Mouse (Mus musculus): Measurements from ENCODE around the gene Atmin. TPM values are rescaled to one million over a fixed set of nuclear protein-coding genes. Genes with fewer than 3 reads are reported as not detected.
A peak's percentile ranks its signal among the peaks of the same experiment; 100 is the strongest.

Atmin gene
- polyA plus RNA-seq, 1 experiment from 2014 or later: 12.6 TPM

GRCm38 (mm10) chr8:116935506-116935905, 7.7 kb upstream of the Atmin start:
- no peak overlapping the region for H3K4me3 ChIP-seq
- WGBS: 53% methylated on average over 6 of the region's 6 CpGs
- no peaks in the 10 kb centered on the region for H3K27me3 ChIP-seq (ENCODE audit: low read depth, poor library complexity, severe bottlenecking)
- H3K27ac ChIP-seq (replicated peaks): no peak overlapping the region
- H3K9me3 ChIP-seq (replicated peaks): no peaks in the 10 kb centered on the region
- peaks cover 6% of the 10 kb centered on the region; the same call in 1 of the 2 replicates for H3K4me1 ChIP-seq
- peak; percentile 30 for DNase-seq (ENCODE audit: low spot score)
- H3K36me3 ChIP-seq: peaks cover 96% of the 10 kb centered on the region

DNA sequence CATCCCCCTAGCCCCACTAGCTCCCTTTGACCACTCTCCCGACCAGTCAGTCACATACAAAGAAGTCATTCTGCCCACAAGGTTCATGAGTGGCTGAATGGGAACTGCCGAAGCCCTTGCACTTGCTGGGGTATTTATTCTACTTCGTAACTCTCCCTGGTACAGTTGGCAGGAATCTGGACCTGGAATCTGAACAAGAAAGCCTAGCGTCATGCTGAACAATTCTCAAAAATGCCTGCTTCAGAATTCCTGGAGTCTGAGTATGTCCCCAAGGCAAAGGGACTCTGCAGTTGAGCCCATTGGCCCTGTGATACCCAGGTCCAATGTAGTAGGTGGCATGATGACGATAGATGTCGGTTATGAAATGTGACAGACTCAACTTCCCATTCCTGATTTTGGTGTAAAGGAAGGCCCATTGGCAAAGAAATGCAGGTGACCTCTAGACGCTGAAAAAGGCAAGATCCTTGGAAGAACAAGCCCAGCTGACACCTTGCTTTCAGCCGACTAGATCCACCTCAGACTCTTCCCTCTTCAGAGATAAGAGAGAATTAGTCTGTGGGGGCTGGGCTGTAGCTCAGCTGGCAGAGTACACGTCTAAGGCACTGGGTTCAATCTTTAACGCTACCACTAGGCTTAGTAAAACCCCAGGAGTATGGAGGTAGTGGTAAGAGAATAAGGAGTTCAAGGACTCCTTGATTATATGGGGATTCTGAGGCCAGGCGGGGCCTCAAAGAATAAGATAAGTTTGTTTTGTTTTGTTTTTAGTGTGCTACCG, 722 bp upstream of the Atmin start:
- Histone ChIP-seq H3K27me3 (ENCODE audit: low read depth, poor library complexity, severe bottlenecking) (no peaks in the 10 kb centered on the region), H3K9me3 (replicated peaks) (no peaks in the 10 kb centered on the region), H3K36me3 (peaks cover 40% of the 10 kb centered on the region), H3K27ac (replicated peaks) (no peak overlapping the region), H3K4me1 (peaks cover 24% of the 10 kb centered on the region), H3K4me3 (no peak overlapping the region)
- 85% methylated on average over 12 of the region's 12 CpGs for WGBS
- no peak for DNase-seq (ENCODE audit: low spot score)

DNA sequence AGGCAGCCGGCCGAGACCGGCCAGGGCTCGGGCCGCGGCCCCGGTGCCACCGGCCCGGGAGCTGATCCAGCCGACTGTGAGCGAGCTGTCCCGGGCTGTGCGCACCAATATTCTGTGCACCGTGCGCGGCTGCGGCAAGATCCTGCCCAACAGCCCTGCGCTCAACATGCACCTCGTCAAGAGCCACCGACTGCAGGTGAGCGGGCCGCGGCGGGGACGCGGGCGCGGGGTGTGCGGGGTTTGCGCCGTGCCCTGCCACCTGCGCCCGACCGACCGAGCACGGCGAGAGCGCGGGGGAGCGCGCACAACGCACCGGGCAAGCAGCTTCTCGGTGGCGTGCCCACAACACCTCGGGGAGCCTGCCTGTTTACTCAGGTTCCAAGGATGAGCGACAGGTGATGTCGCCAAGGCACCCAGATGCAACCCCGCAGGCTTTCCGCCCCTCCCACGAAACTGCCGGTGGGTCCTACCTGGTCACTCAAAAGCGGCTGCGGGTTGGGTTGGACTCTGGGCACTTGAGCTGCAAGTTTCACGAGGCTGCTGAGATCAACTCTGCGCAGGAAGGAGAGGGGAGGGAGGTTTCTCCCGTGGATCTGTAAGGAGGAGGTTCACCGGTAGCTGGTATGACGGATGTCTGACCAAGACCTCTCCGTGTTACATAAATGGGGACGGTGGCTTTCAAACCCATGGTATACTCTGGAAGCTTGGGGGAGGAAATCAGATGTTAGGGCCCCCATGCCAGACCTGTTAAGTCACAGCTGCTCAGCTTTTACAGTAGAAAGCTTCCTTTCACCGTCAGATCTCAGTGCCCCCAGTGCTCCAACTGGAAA, 577 bp downstream of the Atmin start:
- peak; percentile 35 for DNase-seq (ENCODE audit: low spot score)
- Histone ChIP-seq H3K27ac (replicated peaks) (peak overlapping the region; percentile 88), H3K36me3 (peaks cover 28% of the 10 kb centered on the region), H3K4me1 (peaks cover 24% of the 10 kb centered on the region), H3K9me3 (replicated peaks) (no peaks in the 10 kb centered on the region), H3K27me3 (ENCODE audit: low read depth, poor library complexity, severe bottlenecking) (no peaks in the 10 kb centered on the region), H3K4me3 (peak overlapping the region; percentile 97)
- under 1% methylated on average over 62 of the region's 62 CpGs for WGBS

GRCm38 (mm10) chr8:116944385-116944696, 1.1 kb downstream of the Atmin start:
- no peak overlapping the region for H3K27ac ChIP-seq (replicated peaks)
- H3K4me3 ChIP-seq: peak overlapping the region; percentile 97
- WGBS: 23% methylated on average over 4 of the region's 4 CpGs
- H3K9me3 ChIP-seq (replicated peaks): no peaks in the 10 kb centered on the region
- no peak for DNase-seq (ENCODE audit: low spot score)
- H3K4me1 ChIP-seq: peaks cover 24% of the 10 kb centered on the region
- peaks cover 23% of the 10 kb centered on the region for H3K36me3 ChIP-seq
- H3K27me3 ChIP-seq (ENCODE audit: low read depth, poor library complexity, severe bottlenecking): no peaks in the 10 kb centered on the region

DNA sequence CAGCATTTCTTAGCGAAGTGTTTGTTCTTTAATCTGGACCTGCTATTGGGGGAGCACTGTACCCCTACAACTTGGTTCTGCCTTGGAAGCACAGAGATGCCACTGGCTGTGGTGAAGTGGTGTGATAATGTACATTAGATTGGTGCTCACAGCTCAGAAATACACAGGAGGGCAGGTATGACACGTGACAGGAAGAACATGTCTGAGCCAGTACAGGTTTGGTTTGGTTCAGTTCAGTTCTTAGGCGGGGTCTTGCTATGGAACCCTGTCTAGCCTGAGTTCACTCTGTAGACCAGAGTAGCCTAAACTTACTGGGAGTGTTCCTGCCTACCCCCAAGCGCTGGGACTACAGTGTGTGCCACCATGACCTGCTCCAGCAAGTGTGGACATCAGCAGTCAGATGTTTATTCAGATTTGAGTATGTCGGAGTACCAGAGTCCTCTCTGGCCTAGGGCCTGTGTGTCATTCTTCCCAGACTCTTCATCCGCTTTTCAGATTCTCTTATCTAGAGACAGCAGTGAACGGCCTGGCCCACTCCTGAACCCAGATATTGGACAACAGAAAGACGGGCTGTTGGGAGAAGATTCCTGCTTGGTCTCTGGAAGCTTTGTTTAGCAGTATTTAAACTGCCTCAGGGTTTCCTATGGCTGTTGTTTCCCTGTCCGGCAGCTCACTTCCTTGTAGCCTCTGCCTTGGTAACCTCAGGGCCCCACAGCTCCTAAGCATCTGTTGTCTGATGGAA, 2.1 kb downstream of the Atmin start:
- H3K4me3 ChIP-seq: no peak overlapping the region
- 90% methylated on average over 9 of the region's 9 CpGs for WGBS
- H3K36me3 ChIP-seq: peaks cover 15% of the 10 kb centered on the region
- H3K9me3 ChIP-seq (replicated peaks): no peaks in the 10 kb centered on the region
- no peaks in the 10 kb centered on the region for H3K27me3 ChIP-seq (ENCODE audit: low read depth, poor library complexity, severe bottlenecking)
- no peak for DNase-seq (ENCODE audit: low spot score)
- no peak overlapping the region for H3K27ac ChIP-seq (replicated peaks)
- H3K4me1 ChIP-seq: peaks cover 24% of the 10 kb centered on the region

DNA sequence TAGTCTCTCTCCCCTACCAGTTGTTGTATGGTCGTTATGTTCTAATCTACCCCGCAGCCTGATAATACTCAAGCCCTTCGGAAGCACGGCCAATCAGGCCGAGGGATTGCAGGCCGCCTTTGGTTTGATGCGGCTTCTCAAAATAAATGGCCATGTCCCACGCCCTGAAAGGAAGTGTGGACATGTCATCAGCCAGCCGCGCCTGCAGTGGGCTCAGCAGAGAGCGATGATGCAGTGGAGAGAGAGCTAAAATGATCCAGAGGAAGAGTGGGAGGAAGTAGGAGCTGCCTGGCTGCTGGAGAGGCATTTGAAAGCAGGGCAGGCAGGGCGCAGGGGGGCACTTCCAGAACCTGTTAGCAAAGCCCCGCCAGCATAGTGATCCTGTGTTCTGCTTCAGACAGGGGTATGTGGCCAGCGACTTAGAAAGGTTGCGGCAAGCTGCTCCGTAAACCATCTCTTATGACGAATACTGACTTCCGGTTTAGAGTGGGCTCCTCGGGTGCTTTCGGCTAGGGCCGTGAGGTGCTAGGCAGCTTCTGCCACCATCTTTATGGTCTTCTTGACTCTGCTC, 3.2 kb downstream of the Atmin start:
- no peaks in the 10 kb centered on the region for H3K9me3 ChIP-seq (replicated peaks)
- DNase-seq (ENCODE audit: low spot score): no peak
- no peak overlapping the region for H3K4me3 ChIP-seq
- H3K27me3 ChIP-seq (ENCODE audit: low read depth, poor library complexity, severe bottlenecking): no peaks in the 10 kb centered on the region
- H3K4me1 ChIP-seq: peaks cover 24% of the 10 kb centered on the region
- H3K36me3 ChIP-seq: peaks cover 5% of the 10 kb centered on the region
- no peak overlapping the region for H3K27ac ChIP-seq (replicated peaks)
- 86% methylated on average over 21 of the region's 21 CpGs for WGBS

DNA sequence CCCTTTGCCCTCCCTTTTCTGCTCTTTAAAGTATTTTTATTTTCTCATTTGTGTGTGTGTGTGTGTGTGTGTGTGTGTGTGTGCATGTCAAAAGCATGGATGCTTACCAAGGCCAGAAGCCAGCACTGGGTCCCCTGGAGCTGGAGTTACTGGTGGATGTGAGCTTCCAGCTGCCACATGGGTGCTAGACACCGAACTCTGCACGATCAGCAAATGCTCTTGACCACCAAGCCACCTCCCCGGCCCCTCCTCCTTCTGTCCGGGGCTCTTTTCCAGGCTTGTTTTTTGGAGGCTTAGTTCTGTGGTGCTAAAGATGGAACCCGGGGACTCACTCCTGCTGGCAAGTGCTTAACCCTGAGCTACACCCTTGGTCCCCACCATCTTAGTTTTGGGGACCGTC, 3.7 kb downstream of the Atmin start:
- Histone ChIP-seq H3K4me1 (peaks cover 24% of the 10 kb centered on the region), H3K27ac (replicated peaks) (no peak overlapping the region)
- 83% methylated on average over 6 of the region's 6 CpGs for whole genome bisulfite sequencing

DNA sequence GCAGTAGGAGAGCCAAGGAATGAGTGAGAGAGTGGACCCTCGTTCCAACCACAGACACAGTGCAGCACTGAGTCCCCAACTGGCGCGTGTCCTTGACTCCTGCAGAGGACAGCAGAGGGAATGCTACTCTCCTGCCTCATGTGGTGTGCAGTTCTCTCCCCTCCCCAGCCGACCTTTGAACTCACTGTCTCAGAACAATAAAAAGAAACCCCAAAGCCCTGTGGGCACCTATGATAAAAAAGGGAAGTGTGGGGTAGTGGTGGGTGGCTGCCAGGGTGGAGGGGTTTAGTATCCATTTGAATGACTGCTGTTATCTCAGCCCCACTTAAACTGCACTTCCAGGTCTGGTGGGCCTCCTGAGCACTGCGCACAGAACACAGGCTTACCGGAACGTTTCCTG, 4.4 kb downstream of the Atmin start:
- Histone ChIP-seq H3K9me3 (replicated peaks) (no peaks in the 10 kb centered on the region), H3K27me3 (ENCODE audit: low read depth, poor library complexity, severe bottlenecking) (no peaks in the 10 kb centered on the region), H3K27ac (replicated peaks) (no peak overlapping the region), H3K36me3 (peaks cover 5% of the 10 kb centered on the region; the same call in 1 of the 2 replicates), H3K4me1 (peaks cover 24% of the 10 kb centered on the region), H3K4me3 (no peak overlapping the region)
- DNase-seq (ENCODE audit: low spot score): no peak
- WGBS: 93% methylated on average over 7 of the region's 7 CpGs

More for the DNA sequence above, 3.7 kb downstream of the Atmin start:
- no peaks in the 10 kb centered on the region for H3K9me3 ChIP-seq (replicated peaks)
- 0 out of 2 replicates have a peak, but pooled peaks cover 3% of the 10 kb centered on the region for H3K36me3 ChIP-seq
- no peak overlapping the region for H3K4me3 ChIP-seq
- H3K27me3 ChIP-seq (ENCODE audit: low read depth, poor library complexity, severe bottlenecking): no peaks in the 10 kb centered on the region
- no peak for DNase-seq (ENCODE audit: low spot score)

DNA sequence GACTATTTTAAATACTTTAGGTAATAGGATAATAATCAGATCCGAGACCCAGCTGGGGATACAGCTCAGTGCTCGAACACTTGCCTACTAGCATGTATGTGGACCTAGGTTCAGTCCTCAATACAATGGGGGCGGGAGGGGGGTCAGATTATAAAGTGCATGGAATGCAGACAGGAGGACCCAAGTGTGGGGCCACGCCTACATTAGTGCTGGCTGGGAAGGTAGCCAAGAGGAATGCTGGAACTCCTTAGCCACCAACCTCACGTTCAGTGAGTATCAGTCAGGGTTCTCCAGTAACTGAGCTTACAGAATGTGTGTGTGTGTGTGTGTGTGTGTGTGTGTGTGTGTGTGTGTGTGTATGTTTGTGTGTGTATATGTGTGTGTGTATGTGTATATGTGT, 8.2 kb downstream of the Atmin start:
- whole genome bisulfite sequencing: 95% methylated on average over 5 of the region's 5 CpGs
- H3K9me3 ChIP-seq (replicated peaks): no peaks in the 10 kb centered on the region
- H3K36me3 ChIP-seq: peaks cover 38% of the 10 kb centered on the region
- no peak overlapping the region for H3K4me3 ChIP-seq
- no peak for DNase-seq (ENCODE audit: low spot score)
- H3K27me3 ChIP-seq (ENCODE audit: low read depth, poor library complexity, severe bottlenecking): no peaks in the 10 kb centered on the region
- no peak overlapping the region for H3K27ac ChIP-seq (replicated peaks)
- H3K4me1 ChIP-seq: no peaks in the 10 kb centered on the region

GRCm38 (mm10) chr8:116951778-116952177, 8.6 kb downstream of the Atmin start:
- WGBS: 98% methylated on average over 2 of the region's 2 CpGs
- no peaks in the 10 kb centered on the region for H3K27me3 ChIP-seq (ENCODE audit: low read depth, poor library complexity, severe bottlenecking)
- peaks cover 41% of the 10 kb centered on the region for H3K36me3 ChIP-seq
- H3K4me3 ChIP-seq: no peak overlapping the region
- DNase-seq (ENCODE audit: low spot score): no peak
- no peaks in the 10 kb centered on the region for H3K9me3 ChIP-seq (replicated peaks)
- H3K4me1 ChIP-seq: no peaks in the 10 kb centered on the region
- H3K27ac ChIP-seq (replicated peaks): no peak overlapping the region

GRCm38 (mm10) chr8:116952428-116952827, 9.2 kb downstream of the Atmin start:
- Histone ChIP-seq H3K9me3 (replicated peaks) (no peaks in the 10 kb centered on the region), H3K27ac (replicated peaks) (no peak overlapping the region), H3K36me3 (peaks cover 45% of the 10 kb centered on the region)

GRCm38 (mm10) chr8:116954415-116954814, 11.2 kb downstream of the Atmin start:
- 93% methylated on average over 9 of the region's 9 CpGs for WGBS
- no peak overlapping the region for H3K4me3 ChIP-seq
- H3K4me1 ChIP-seq: no peaks in the 10 kb centered on the region
- no peaks in the 10 kb centered on the region for H3K9me3 ChIP-seq (replicated peaks)
- peaks cover 64% of the 10 kb centered on the region for H3K36me3 ChIP-seq
- H3K27ac ChIP-seq (replicated peaks): no peak overlapping the region
- H3K27me3 ChIP-seq (ENCODE audit: low read depth, poor library complexity, severe bottlenecking): no peaks in the 10 kb centered on the region
- DNase-seq (ENCODE audit: low spot score): no peak

More at GRCm38 (mm10) chr8:116952428-116952827, 9.2 kb downstream of the Atmin start:
- Histone ChIP-seq H3K27me3 (ENCODE audit: low read depth, poor library complexity, severe bottlenecking) (no peaks in the 10 kb centered on the region), H3K4me1 (no peaks in the 10 kb centered on the region), H3K4me3 (no peak overlapping the region)
- DNase-seq (ENCODE audit: low spot score): no peak
- WGBS: 92% methylated on average over 8 of the region's 8 CpGs

Measured in midbrain, embryonic 10.5 days (tissue).